14 mouse cellular contexts compared by ENCODE assay signal in the genomic region with DNA sequence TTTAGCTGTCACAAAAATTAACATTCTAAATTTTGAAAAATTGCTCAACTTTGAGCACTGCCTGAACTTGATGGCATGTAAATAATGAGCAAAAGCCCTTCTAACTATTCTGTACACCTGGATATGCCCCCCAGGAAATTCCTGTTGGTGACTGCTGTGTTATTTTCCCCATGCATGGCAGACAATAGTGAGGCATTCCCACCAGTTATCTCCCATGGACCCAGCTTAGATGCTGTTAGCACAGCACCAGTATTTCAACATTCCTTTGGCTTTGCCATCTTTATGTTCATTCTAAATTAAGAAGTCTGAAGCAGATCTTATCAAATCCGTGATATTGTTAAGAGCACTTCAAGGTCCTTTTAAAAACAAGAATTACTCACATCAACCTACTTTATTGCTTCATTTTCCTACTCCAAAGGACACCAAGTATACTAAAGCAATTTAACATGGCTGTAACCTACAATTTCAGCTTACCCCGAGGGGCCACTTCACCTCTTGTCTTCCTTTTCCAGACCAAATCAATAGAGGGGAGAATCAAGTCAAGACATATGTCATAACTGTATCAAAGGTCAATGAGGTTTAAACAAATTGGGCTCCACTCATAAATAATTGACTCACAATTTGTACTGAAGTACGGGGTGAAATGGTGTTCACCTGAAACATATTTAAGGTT.
"Had no signal": no experiment of that assay in that cellular context is flagged by ENCODE, and none has a peak within 500 bp of the region (broad histone marks: within the 10 kb centered on the region; RNA-seq: fewer than 3 reads in every experiment).

No protein-coding gene starts in this region.

- H3K27ac ChIP-seq: lung, embryonic 15.5 days; macrophage; midbrain, embryonic 13.5 days; midbrain, embryonic 15.5 days; neural tube, embryonic 12.5 days had no signal

- ATAC-seq: midbrain, embryonic 13.5 days; midbrain, embryonic 15.5 days had no signal

- H3K9me3 ChIP-seq: lung, embryonic 15.5 days; megakaryocyte, embryonic 14.5 days; midbrain, embryonic 13.5 days; midbrain, embryonic 15.5 days had no signal

- H3K36me3 ChIP-seq: lung, embryonic 15.5 days; midbrain, embryonic 13.5 days; midbrain, embryonic 15.5 days; neural tube, embryonic 12.5 days had no signal

- H3K4me2 ChIP-seq: lung, embryonic 15.5 days; midbrain, embryonic 11.5 days; midbrain, embryonic 13.5 days; midbrain, embryonic 15.5 days; neural tube, embryonic 12.5 days had no signal

- H3K9ac ChIP-seq: lung, embryonic 15.5 days; midbrain, embryonic 13.5 days; midbrain, embryonic 15.5 days; neural tube, embryonic 12.5 days had no signal

- H3K27me3 ChIP-seq: lung, embryonic 15.5 days; megakaryocyte, embryonic 14.5 days; midbrain, embryonic 13.5 days; midbrain, embryonic 15.5 days; neural tube, embryonic 12.5 days had no signal

- H3K4me1 ChIP-seq: lung, embryonic 15.5 days; megakaryocyte, embryonic 14.5 days; midbrain, embryonic 13.5 days; midbrain, embryonic 15.5 days; neural tube, embryonic 12.5 days had no signal

- H3K4me3 ChIP-seq: lung, embryonic 15.5 days; megakaryocyte, embryonic 14.5 days; midbrain, embryonic 13.5 days; midbrain, embryonic 15.5 days; neural tube, embryonic 12.5 days had no signal

- DNase-seq: lung, adult 2 months; lung, postnatal 10 days; right cerebral cortex, postnatal 14 days; spleen, adult 18-20 months; thymus, adult 18-20 months; thymus, postnatal 14 days; thymus, postnatal 36 days had no signal
